Mouse (Mus musculus) central nervous system, embryonic 18 days (tissue): ENCODE results near the gene Chst10. TPM values are rescaled to one million over a fixed set of nuclear protein-coding genes. Genes with fewer than 3 reads are reported as not detected.

Experiments used
- polyA plus RNA-seq: library from polyadenylated mRNA; depleted of rRNA; stranded (reverse); fragments of >200 nt; gene quantifications from 2 replicates; pipeline ENCODE4 v1.2.3, GENCODE M21; 2012; rRNA removed

The Chst10 gene
- 29.2 and 31.2 TPM in 2 replicates for polyA plus RNA-seq

GRCm38 (mm10) chr1:38897431-38898248 is at the start of gene Chst10:
TSS of gene Chst10 (minus strand) at chr1:38898161.

GRCm38 (mm10) chr1:38938849-38939248 is 40.9 kb upstream of the Chst10 start, which contains the start of gene Nms:
TSS of gene Nms (plus strand) at chr1:38939149.

GRCm38 (mm10) chr1:38836477-38836872 is 61.5 kb downstream of the Chst10 start, which contains the start of gene Lonrf2:
TSS of gene Lonrf2 (minus strand) at chr1:38836711.

Other genes starting within 250 kb of the Chst10 start
- 36.3 and 39.7 TPM in 2 replicates for gene Aff3, start 233.2 kb downstream of the Chst10 start, polyA plus RNA-seq
- gene Lonrf2, start 61.5 kb downstream of the Chst10 start, polyA plus RNA-seq: 84.8 and 84.9 TPM in 2 replicates
- gene Nms, start 41.0 kb upstream of the Chst10 start, polyA plus RNA-seq: 0.20 and 0.23 TPM in 2 replicates
- gene Pdcl3, start 87.4 kb upstream of the Chst10 start, polyA plus RNA-seq: 80.0 and 99.9 TPM in 2 replicates